Comparison of ENCODE assay signal across 23 mouse cellular contexts in genomic region chr10:39736187-39736586, GRCm38 (mm10).
"Had no signal": no experiment of that assay in that cellular context is flagged by ENCODE, and none has a peak within 500 bp of the region (broad histone marks: within the 10 kb centered on the region; RNA-seq: fewer than 3 reads in every experiment).

No protein-coding gene starts in this region.

- H3K27ac ChIP-seq: kidney, postnatal 0 days; layer of hippocampus, adult 2 months; limb, embryonic 10.5 days; limb, embryonic 13.5 days; liver, embryonic 12.5 days; liver, embryonic 15.5 days; lung, embryonic 15.5 days; midbrain, embryonic 12.5 days; midbrain, embryonic 15.5 days; neural tube, embryonic 12.5 days; stomach, embryonic 15.5 days had no signal

- H3K4me1 ChIP-seq: stomach, embryonic 15.5 days had no signal

- H3K27me3 ChIP-seq: limb, embryonic 13.5 days; liver, embryonic 12.5 days; liver, embryonic 15.5 days; lung, embryonic 15.5 days; megakaryocyte, embryonic 14.5 days; midbrain, embryonic 12.5 days; midbrain, embryonic 15.5 days; neural tube, embryonic 12.5 days; stomach, embryonic 15.5 days had no signal

- H3K4me3 ChIP-seq: layer of hippocampus, adult 2 months; limb, embryonic 10.5 days; limb, embryonic 13.5 days; liver, embryonic 12.5 days; liver, embryonic 15.5 days; lung, embryonic 15.5 days; megakaryocyte, embryonic 14.5 days; midbrain, embryonic 12.5 days; midbrain, embryonic 15.5 days; neural tube, embryonic 12.5 days; stomach, embryonic 15.5 days had no signal

- H3K4me2 ChIP-seq: limb, embryonic 13.5 days; liver, embryonic 12.5 days; liver, embryonic 15.5 days; lung, embryonic 15.5 days; midbrain, embryonic 12.5 days; midbrain, embryonic 15.5 days; neural tube, embryonic 12.5 days; stomach, embryonic 15.5 days had no signal

- H3K9me3 ChIP-seq: limb, embryonic 10.5 days; limb, embryonic 13.5 days; liver, embryonic 12.5 days; liver, embryonic 15.5 days; lung, embryonic 15.5 days; megakaryocyte, embryonic 14.5 days; midbrain, embryonic 12.5 days; midbrain, embryonic 15.5 days; neural tube, embryonic 12.5 days; stomach, embryonic 15.5 days had no signal

- DNase-seq: kidney, adult 2 months; kidney, postnatal 25 days; layer of hippocampus, adult 9-11 months; liver; lung, adult 18-20 months; lung, postnatal 10 days; lung, postnatal 36 days; right cerebral cortex, adult 18-20 months; right cerebral cortex, postnatal 14 days; right cerebral cortex, postnatal 4 days; thymus, postnatal 36 days had no signal

- ATAC-seq: liver, embryonic 12.5 days; midbrain, embryonic 15.5 days had no signal

- H3K36me3 ChIP-seq: limb, embryonic 10.5 days; limb, embryonic 13.5 days; liver, embryonic 12.5 days; liver, embryonic 15.5 days; lung, embryonic 15.5 days; midbrain, embryonic 12.5 days; midbrain, embryonic 15.5 days; neural tube, embryonic 12.5 days; stomach, embryonic 15.5 days had no signal

- H3K9ac ChIP-seq: limb, embryonic 13.5 days; liver, embryonic 12.5 days; liver, embryonic 15.5 days; lung, embryonic 15.5 days; midbrain, embryonic 12.5 days; midbrain, embryonic 15.5 days; neural tube, embryonic 12.5 days; stomach, embryonic 15.5 days had no signal
